Mouse (Mus musculus): ENCODE data around the gene Osbpl10. TPM values are rescaled to one million over a fixed set of nuclear protein-coding genes. Genes with fewer than 3 reads are reported as not detected.
"Not testable (repeated sequence)": the region's sequence is repeated elsewhere in the genome, so short reads cannot be mapped to it uniquely, and the experiment has no call there.

Osbpl10 gene
- polyA plus RNA-seq, 1 experiment = not detected

DNA sequence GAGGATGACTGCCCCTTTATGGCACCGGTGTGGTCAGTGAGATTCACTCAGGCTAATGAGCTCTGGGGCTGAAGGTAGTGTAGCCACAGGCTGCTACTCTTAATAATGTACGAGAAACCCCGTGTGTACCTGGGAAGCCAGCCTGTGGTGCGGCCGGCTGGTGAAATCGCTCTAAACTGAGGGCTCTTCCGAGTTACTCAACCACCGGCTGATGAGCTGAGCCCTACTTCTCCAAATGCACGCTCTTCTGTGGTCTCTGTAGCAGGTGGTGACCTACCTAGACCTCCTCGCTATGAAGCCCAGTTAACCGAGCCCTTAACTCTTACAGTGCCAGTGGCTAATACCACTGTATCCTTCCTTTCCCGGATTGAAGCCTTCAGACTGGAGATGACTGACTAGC, 34.0 kb downstream of the Osbpl10 start:
- WGBS = 81% methylated on average over 12 of the region's 12 CpGs

DNA sequence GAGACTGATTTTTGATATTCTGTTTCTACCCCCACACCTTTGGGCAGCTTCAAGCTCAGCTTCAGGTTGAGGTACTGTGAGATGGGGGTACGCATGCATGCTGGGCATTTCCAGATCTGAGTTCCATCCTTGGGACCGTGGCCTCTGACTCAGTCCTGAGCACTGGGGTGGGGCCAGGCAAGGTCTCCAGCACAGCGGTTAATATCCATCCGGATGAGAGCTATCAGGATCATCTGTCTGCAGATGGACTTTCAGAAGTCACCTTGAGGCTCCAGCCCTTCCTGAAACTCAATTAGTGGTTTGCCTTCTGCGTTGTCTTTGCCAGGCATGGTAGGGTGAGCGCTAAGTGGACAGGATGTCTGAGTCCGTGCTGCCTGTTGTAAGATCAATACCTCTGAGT, 41.8 kb downstream of the Osbpl10 start:
- Histone ChIP-seq H3K27ac (ENCODE audit: insufficient read depth, low read depth, low read length) (no peak overlapping the region), H3K4me1 (ENCODE audit: control insufficient read depth, insufficient read depth, low read length) (no peaks in the 10 kb centered on the region), H3K4me3 (ENCODE audit: insufficient read depth, low read depth, low read length) (no peak overlapping the region)
- 96% methylated on average over 7 of the region's 7 CpGs for WGBS
- TF ChIP-seq CTCF (IDR thresholded peaks at IDR 0.05; ENCODE audit: insufficient read depth, low read depth, low read length) = no peak
- TF ChIP-seq POLR2A (IDR thresholded peaks at IDR 0.05; ENCODE audit: insufficient read depth, low read depth, low read length) = no peak

More for the DNA sequence above, 34.0 kb downstream of the Osbpl10 start:
- Histone ChIP-seq H3K4me1 (ENCODE audit: control insufficient read depth, insufficient read depth, low read length) (peaks cover 5% of the 10 kb centered on the region; the same call in 1 of the 2 replicates), H3K4me3 (ENCODE audit: insufficient read depth, low read depth, low read length) (no peak overlapping the region), H3K27ac (ENCODE audit: insufficient read depth, low read depth, low read length) (no peak overlapping the region)
- TF ChIP-seq POLR2A (IDR thresholded peaks at IDR 0.05; ENCODE audit: insufficient read depth, low read depth, low read length) (no peak), CTCF (IDR thresholded peaks at IDR 0.05; ENCODE audit: insufficient read depth, low read depth, low read length) (no peak)

DNA sequence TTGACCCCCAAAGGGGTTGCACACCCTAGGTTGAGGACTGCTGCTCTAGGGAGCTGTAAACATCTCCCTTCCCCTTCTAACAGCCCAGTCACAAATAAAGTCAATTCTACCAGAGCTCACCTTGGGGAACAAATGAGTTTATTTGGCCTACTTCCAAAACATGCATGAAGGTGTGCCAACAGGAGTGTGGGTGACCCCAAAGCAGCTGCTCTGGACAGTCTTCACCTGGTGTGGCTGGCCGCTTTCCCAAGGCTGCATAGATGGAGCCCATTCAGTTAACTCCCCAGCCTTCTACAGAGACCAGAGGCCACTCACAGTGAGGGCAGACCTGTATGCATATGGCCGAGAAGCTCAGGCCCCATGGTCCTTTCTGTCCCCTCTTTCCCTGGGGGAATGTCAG, 43.0 kb downstream of the Osbpl10 start:
- TF ChIP-seq POLR2A (IDR thresholded peaks at IDR 0.05; ENCODE audit: insufficient read depth, low read depth, low read length) = no peak
- no peak for TF ChIP-seq CTCF (IDR thresholded peaks at IDR 0.05; ENCODE audit: insufficient read depth, low read depth, low read length)
- no peak overlapping the region for H3K4me3 ChIP-seq (ENCODE audit: insufficient read depth, low read depth, low read length)
- H3K4me1 ChIP-seq (ENCODE audit: control insufficient read depth, insufficient read depth, low read length) = no peaks in the 10 kb centered on the region
- WGBS = 89% methylated on average over 2 of the region's 2 CpGs
- H3K27ac ChIP-seq (ENCODE audit: insufficient read depth, low read depth, low read length) = no peak overlapping the region

DNA sequence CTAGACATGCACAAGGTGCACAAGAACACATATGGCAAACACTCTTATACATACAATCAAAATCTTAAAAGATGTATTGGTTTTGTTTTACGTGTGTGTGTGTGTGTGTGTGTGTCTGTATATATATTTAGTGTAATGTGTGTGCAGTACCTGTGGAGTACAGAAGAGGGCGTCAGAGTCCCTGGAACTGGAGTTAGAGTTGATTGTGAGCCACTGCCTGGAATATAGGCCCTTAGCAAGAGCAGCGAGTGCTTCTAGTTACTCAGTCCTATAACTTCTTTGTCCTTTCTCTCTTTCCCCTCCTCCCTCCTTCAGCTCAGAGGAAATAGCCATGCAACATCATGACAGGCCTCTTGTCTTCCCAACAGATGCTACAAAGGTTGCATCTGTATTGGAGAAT, 44.8 kb downstream of the Osbpl10 start:
- no peak for TF ChIP-seq POLR2A (IDR thresholded peaks at IDR 0.05; ENCODE audit: insufficient read depth, low read depth, low read length)
- no peak for TF ChIP-seq CTCF (IDR thresholded peaks at IDR 0.05; ENCODE audit: insufficient read depth, low read depth, low read length)
- 81% methylated on average over 3 of the region's 3 CpGs for WGBS
- Histone ChIP-seq H3K27ac (ENCODE audit: insufficient read depth, low read depth, low read length) (no peak overlapping the region), H3K4me3 (ENCODE audit: insufficient read depth, low read depth, low read length) (no peak overlapping the region), H3K4me1 (ENCODE audit: control insufficient read depth, insufficient read depth, low read length) (no peaks in the 10 kb centered on the region)

DNA sequence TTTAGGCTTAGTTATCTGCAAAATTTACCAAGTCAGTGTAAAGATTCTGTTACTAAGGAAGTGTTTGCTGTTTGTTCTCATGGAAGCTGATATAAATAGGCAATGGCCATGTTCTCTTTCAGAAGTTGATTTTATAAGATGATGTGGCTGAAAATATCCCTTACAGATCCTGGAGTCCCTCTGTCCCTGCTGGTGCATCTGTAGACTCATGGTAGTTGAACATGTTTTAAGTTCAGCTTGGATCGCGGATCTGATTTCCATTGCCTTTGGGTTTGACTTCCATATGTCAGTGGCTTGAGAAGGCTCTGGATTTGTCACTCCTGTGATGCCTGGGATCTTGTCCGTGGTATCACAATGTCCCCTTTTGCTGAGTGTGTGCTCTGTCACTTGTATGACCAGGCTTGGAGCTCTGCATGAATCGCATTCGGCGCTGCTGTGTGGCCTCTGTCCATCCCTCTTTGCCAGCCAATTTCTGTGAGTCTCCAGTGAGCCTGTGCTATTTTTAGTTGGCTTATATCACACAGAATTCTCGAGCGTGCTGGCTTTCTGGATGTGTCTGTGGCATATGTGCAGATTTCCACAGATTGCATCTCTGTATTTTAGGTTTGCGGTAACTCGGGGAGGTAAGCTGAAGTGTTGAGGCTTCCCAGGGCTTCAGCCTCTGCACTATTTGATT, 45.5 kb downstream of the Osbpl10 start:
- no peak for TF ChIP-seq POLR2A (IDR thresholded peaks at IDR 0.05; ENCODE audit: insufficient read depth, low read depth, low read length)
- TF ChIP-seq CTCF (IDR thresholded peaks at IDR 0.05; ENCODE audit: insufficient read depth, low read depth, low read length) = no peak
- Histone ChIP-seq H3K27ac (ENCODE audit: insufficient read depth, low read depth, low read length) (no peak overlapping the region), H3K4me3 (ENCODE audit: insufficient read depth, low read depth, low read length) (no peak overlapping the region), H3K4me1 (ENCODE audit: control insufficient read depth, insufficient read depth, low read length) (peaks cover 1% of the 10 kb centered on the region; the same call in 1 of the 2 replicates)
- 68% methylated on average over 10 of the region's 10 CpGs for WGBS

DNA sequence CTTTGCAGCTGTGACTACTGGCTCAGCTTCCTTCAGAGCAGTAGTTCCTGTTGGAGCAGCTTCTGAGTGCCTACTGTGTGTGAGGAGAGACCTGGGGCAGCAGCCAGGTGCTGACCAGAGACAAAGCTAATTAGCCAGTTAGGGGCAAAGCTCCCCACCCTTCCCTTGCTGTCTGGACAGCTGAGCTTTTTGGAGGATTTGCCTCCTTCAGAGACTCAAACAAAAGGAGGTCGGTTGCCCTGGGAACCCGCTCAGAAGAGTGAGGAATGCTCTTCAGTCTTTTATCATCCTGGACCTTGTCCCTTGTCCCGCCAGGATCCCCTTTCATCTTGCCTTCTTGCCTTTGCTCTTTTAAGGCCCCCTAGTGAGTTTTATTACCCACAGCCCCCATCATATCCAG, 50.9 kb downstream of the Osbpl10 start:
- 44% methylated on average over 3 of the region's 3 CpGs for WGBS
- peaks cover 14% of the 10 kb centered on the region for H3K4me1 ChIP-seq (ENCODE audit: control insufficient read depth, insufficient read depth, low read length)
- TF ChIP-seq CTCF (IDR thresholded peaks at IDR 0.05; ENCODE audit: insufficient read depth, low read depth, low read length) (no peak), POLR2A (IDR thresholded peaks at IDR 0.05; ENCODE audit: insufficient read depth, low read depth, low read length) (no peak)
- no peak overlapping the region for H3K27ac ChIP-seq (ENCODE audit: insufficient read depth, low read depth, low read length)
- no peak overlapping the region for H3K4me3 ChIP-seq (ENCODE audit: insufficient read depth, low read depth, low read length)

DNA sequence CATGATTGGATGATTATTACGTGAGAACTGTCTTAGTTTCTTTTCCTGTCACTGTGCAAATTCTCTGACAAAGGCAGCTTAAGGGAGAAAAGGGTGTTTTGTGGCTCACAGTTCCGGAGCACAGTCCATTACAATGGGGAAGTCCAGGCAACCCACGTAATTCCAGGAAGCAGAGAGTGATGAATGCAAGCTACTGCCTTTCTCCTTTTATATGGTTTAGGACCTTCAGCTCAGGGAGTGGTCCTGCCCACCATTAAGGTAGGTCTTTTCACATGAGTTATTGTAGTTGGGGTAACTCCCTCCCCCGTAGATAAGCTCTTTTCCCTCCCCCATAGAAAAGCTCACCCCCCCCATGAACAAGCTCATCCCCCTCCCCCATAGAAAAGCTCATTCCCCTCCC, 52.2 kb downstream of the Osbpl10 start:
- TF ChIP-seq CTCF (IDR thresholded peaks at IDR 0.05; ENCODE audit: insufficient read depth, low read depth, low read length) (no peak), POLR2A (IDR thresholded peaks at IDR 0.05; ENCODE audit: insufficient read depth, low read depth, low read length) (no peak)
- Histone ChIP-seq H3K4me1 (ENCODE audit: control insufficient read depth, insufficient read depth, low read length) (peaks cover 15% of the 10 kb centered on the region), H3K27ac (ENCODE audit: insufficient read depth, low read depth, low read length) (no peak overlapping the region), H3K4me3 (ENCODE audit: insufficient read depth, low read depth, low read length) (no peak overlapping the region)
- WGBS = 60% methylated on average over 4 of the region's 4 CpGs

DNA sequence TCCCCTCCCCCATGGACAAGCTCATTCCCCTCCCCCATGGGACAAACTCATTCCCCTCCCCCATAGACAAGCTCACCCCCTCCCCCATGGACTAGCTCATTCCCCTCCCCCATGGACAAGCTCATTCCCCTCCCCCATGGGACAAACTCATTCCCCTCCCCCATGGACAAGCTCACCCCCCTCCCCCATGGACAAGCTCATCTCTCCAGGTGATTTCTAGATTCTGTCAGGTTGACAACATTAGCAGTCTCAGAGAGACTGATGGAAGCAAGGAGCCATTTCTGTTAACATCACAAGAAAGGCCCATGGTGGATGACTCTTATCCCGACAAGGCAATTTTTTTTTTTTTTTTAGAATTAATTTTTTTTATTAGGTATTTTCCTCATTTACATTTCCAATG, 52.7 kb downstream of the Osbpl10 start:
- not testable (repeated sequence) for H3K4me3 ChIP-seq (ENCODE audit: insufficient read depth, low read depth, low read length); H3K27ac ChIP-seq (ENCODE audit: insufficient read depth, low read depth, low read length)
- 90% methylated on average over 1 of the region's 1 CpGs for WGBS
- peaks cover 15% of the 10 kb centered on the region for H3K4me1 ChIP-seq (ENCODE audit: control insufficient read depth, insufficient read depth, low read length)

DNA sequence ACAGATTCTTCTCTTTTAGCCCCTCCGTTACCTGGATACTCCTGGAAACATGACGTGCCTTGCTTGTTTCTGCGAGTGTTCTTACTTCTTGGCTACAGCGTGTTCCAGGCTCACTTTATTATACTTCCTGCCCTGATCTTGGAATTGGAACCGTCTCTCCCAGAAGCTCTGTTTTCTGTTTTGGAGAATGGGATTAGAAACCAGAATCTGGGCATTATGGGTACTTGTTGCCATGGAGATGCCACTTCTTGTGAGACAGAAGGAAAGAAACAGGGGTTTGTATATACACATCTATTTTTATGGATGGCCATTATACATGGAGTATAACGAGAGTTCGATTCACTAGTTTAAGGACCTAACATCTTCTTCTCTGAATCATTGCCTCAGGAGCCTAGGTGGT, 54.4 kb downstream of the Osbpl10 start:
- no peak for TF ChIP-seq POLR2A (IDR thresholded peaks at IDR 0.05; ENCODE audit: insufficient read depth, low read depth, low read length)
- 74% methylated on average over 7 of the region's 7 CpGs for WGBS

DNA sequence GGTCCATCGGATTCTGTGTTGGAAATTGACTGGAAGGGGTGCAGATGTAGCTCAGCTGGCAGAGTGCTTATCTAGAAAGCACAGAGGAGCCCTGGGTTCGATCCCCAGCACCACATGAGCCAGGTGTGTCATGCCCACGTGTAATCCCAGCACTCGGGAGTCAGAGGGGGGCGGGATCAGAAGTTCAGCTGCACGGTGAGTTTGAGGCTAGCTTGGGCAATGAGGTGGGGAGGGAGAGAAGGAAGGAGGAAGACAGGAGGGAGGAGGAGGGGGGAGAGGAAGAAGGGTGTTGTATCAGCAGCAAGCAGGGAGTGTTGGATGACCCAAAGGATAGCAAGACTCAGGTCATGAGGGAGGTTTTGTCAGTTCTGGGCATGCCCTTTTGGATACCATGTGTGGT, 55.9 kb downstream of the Osbpl10 start:
- Histone ChIP-seq H3K4me3 (ENCODE audit: insufficient read depth, low read depth, low read length) (no peak overlapping the region), H3K4me1 (ENCODE audit: control insufficient read depth, insufficient read depth, low read length) (peaks cover 10% of the 10 kb centered on the region), H3K27ac (ENCODE audit: insufficient read depth, low read depth, low read length) (0 out of 2 replicates have a peak overlapping the region, but pooled peaks have one; percentile 6)
- TF ChIP-seq POLR2A (IDR thresholded peaks at IDR 0.05; ENCODE audit: insufficient read depth, low read depth, low read length) (no peak), CTCF (IDR thresholded peaks at IDR 0.05; ENCODE audit: insufficient read depth, low read depth, low read length) (no peak)
- 70% methylated on average over 6 of the region's 6 CpGs for WGBS

More for the DNA sequence above, 54.4 kb downstream of the Osbpl10 start:
- Histone ChIP-seq H3K4me3 (ENCODE audit: insufficient read depth, low read depth, low read length) (no peak overlapping the region), H3K27ac (ENCODE audit: insufficient read depth, low read depth, low read length) (no peak overlapping the region), H3K4me1 (ENCODE audit: control insufficient read depth, insufficient read depth, low read length) (peaks cover 15% of the 10 kb centered on the region)
